Mouse (Mus musculus) spleen, adult 2 months (tissue): ENCODE data around the gene Gm9945.

Experiments used
- CTCF ChIP-seq: fragments of 200-500 bp; IDR thresholded peaks from 2 replicates; pipeline ENCODE4 v1.5.1; 2011; ENCODE audit warnings: mild to moderate bottlenecking, inconsistent platforms; ENCODE audit not compliant: insufficient read depth, insufficient read length, insufficient replicate concordance; ENCODE audit errors: extremely low read depth
- POLR2A ChIP-seq: fragments of 200-500 bp; IDR thresholded peaks from 2 replicates; pipeline ENCODE4 v1.6.1; 2011; ENCODE audit warnings: low read depth, low read length, inconsistent platforms

- TF ChIP-seq POLR2A (no peak), CTCF (no peak)
Observed at GRCm38 (mm10) chr11:53446183-53446582, 33.8 kb upstream of the Gm9945 start.
